Mouse (Mus musculus) cerebellum, postnatal 25 days (tissue): ENCODE data around the gene Fubp3.
A peak's percentile ranks its signal among the peaks of the same experiment; 100 is the strongest.

Experiments used
- DNase-seq, 2 experiments: peaks; one replicate each; pipeline ENCODE4 v3.0.0; 2021; ENCODE audit warnings: mixed read lengths in 2 of 2

Gene Fubp3

GRCm38 (mm10) chr2:31633531-31633930 lies 61.1 kb downstream of the Fubp3 start:
- DNase-seq: no peak

- DNase-seq: no peak
These were observed 63.1 kb downstream of the Fubp3 start for GRCm38 (mm10) chr2:31635281-31636137.

- DNase-seq: peak in 1 of 2 experiments; percentile 26
These were observed 63.8 kb downstream of the Fubp3 start for GRCm38 (mm10) chr2:31636138-31636741.

GRCm38 (mm10) chr2:31636742-31637141 lies 64.3 kb downstream of the Fubp3 start:
- no peak for DNase-seq

GRCm38 (mm10) chr2:31637311-31637710 lies 64.9 kb downstream of the Fubp3 start:
- no peak for DNase-seq

GRCm38 (mm10) chr2:31637807-31638206 lies 65.4 kb downstream of the Fubp3 start:
- peak; percentile 31 to 51 for DNase-seq

GRCm38 (mm10) chr2:31638581-31639465 lies 66.4 kb downstream of the Fubp3 start:
- no peak for DNase-seq

- DNase-seq: no peak
These were observed 67.0 kb downstream of the Fubp3 start for GRCm38 (mm10) chr2:31639466-31639760.

GRCm38 (mm10) chr2:31639901-31640608 lies 67.6 kb downstream of the Fubp3 start, which contains the start of gene Prdm12:
TSS of gene Prdm12 (plus strand) at chr2:31640037.
- DNase-seq: no peak

- no peak for DNase-seq
These were observed 68.4 kb downstream of the Fubp3 start for GRCm38 (mm10) chr2:31640609-31641507.

- no peak for DNase-seq
These were observed 69.0 kb downstream of the Fubp3 start for GRCm38 (mm10) chr2:31641508-31641830.

GRCm38 (mm10) chr2:31641929-31642328 lies 69.5 kb downstream of the Fubp3 start:
- no peak for DNase-seq

GRCm38 (mm10) chr2:31653971-31654853 lies 81.8 kb downstream of the Fubp3 start:
- DNase-seq: peak; percentile 61 to 73

GRCm38 (mm10) chr2:31654854-31655559 lies 82.6 kb downstream of the Fubp3 start:
- DNase-seq: peak; percentile 71 to 87

- DNase-seq: no peak
These were observed 83.9 kb downstream of the Fubp3 start for GRCm38 (mm10) chr2:31656374-31656773.

GRCm38 (mm10) chr2:31662939-31663803 lies 90.7 kb downstream of the Fubp3 start:
- DNase-seq: no peak

GRCm38 (mm10) chr2:31663804-31664180 lies 91.3 kb downstream of the Fubp3 start:
- no peak for DNase-seq
